Mouse (Mus musculus) small intestine, adult 2 months (tissue): ENCODE results near the gene Ralgps2. TPM values are rescaled to one million over a fixed set of nuclear protein-coding genes. Genes with fewer than 3 reads are reported as not detected.

Experiments used
- H3K27ac ChIP-seq: fragments of 200-500 bp; 2 replicates; pipeline ENCODE4 v1.5.1; 2012; ENCODE audit warnings: low read depth, low read length, control low read depth, inconsistent platforms; ENCODE audit not compliant: insufficient read depth
- H3K27me3 ChIP-seq: fragments of 200-500 bp; 2 replicates; pipeline ENCODE4 v1.6.1; 2012; ENCODE audit warnings: mild to moderate bottlenecking, moderate library complexity, low read length, inconsistent platforms; ENCODE audit not compliant: control insufficient read depth, insufficient read depth
- H3K36me3 ChIP-seq: fragments of 200-500 bp; 2 replicates; pipeline ENCODE4 v1.6.1; 2012; ENCODE audit warnings: mild to moderate bottlenecking, low read length, control low read depth, inconsistent platforms; ENCODE audit not compliant: control insufficient read depth, insufficient read depth
- H3K4me1 ChIP-seq: fragments of 200-500 bp; 2 replicates; pipeline ENCODE4 v1.6.1; 2012; ENCODE audit warnings: low read length, inconsistent platforms, mixed read lengths; ENCODE audit not compliant: control insufficient read depth, insufficient read depth, insufficient read length
- H3K4me3 ChIP-seq: fragments of 200-500 bp; 2 replicates; pipeline ENCODE4 v1.5.1; 2012; ENCODE audit warnings: low read depth, mild to moderate bottlenecking, control low read depth, inconsistent platforms, low read length, moderate library complexity
- CTCF ChIP-seq: fragments of 200-500 bp; IDR thresholded peaks from 2 replicates; pipeline ENCODE4 v1.5.1; 2012; ENCODE audit warnings: low read depth, mild to moderate bottlenecking, control low read depth, inconsistent platforms, low read length, moderate library complexity, mixed read lengths; ENCODE audit not compliant: insufficient replicate concordance, insufficient read length; ENCODE audit errors: extremely low read depth
- POLR2A ChIP-seq: fragments of 200-500 bp; IDR thresholded peaks from 2 replicates; pipeline ENCODE4 v1.6.1; 2012; ENCODE audit warnings: low read depth, mild to moderate bottlenecking, control low read depth, inconsistent platforms, low read length, moderate library complexity
- WGBS: fragments of 180-500 bp; shearing (Covaris S2); methylation state at CpG from one replicate; pipeline ENCODE4 v1.1.7; 2018; 5-methylcytosine and 5-hydroxymethylcytosine counted together
- polyA plus RNA-seq: library from polyadenylated mRNA; depleted of rRNA; stranded (reverse); fragments of >200 nt; gene quantifications from 2 replicates; pipeline ENCODE4 v1.2.3, GENCODE M21; 2012

Ralgps2 gene
- polyA plus RNA-seq, 1 experiment = 21.6 TPM

DNA sequence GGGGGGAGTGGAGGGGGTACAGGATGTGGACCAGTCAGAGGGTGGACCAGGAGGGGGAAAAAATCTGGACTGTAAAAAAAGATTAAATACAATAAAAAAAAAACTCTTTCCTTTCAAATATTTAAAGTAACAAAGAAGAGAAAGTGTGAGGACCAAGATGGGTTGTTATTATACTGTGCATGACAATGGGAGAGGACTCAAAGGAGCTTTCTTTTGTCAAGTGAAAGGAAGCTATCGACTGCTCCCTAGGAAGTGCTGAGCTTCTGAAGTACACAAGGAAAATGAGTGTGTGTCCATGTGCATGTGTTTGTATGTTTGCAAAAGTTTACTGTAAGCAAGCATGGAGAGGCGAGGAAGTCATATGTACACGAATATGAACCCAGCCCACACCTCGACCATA is 40.3 kb upstream of the Ralgps2 start:
- TF ChIP-seq POLR2A (no peak), CTCF (no peak)
- no peaks in the 10 kb centered on the region for H3K27me3 ChIP-seq
- no peak overlapping the region for H3K4me3 ChIP-seq
- no peak overlapping the region for H3K27ac ChIP-seq
- H3K4me1 ChIP-seq = peaks cover 21% of the 10 kb centered on the region
- WGBS = 81% methylated on average over 4 of the region's 4 CpGs
- no peaks in the 10 kb centered on the region for H3K36me3 ChIP-seq

DNA sequence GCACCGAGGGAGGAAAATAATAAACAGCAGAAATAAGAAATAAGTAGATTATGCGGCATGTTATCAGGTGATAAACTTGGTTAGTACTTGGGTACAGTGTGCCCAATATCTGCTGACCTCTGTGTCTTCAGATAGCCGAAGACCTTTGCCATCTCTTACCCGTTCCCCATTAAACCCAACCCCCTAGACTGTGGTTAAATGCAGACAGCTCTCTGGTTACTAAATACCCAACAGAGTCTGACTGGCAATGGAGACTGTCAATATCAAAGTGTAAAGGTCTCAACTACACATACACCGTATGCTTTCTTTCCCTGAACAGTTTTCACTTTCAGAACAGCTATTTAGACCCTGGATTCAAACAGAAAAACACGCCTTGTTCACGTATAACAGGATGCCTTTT is 39.2 kb upstream of the Ralgps2 start:
- 23% methylated on average over 7 of the region's 7 CpGs for WGBS
- no peak overlapping the region for H3K4me3 ChIP-seq
- H3K4me1 ChIP-seq = peaks cover 21% of the 10 kb centered on the region
- H3K36me3 ChIP-seq = no peaks in the 10 kb centered on the region
- TF ChIP-seq CTCF (no peak), POLR2A (no peak)
- no peaks in the 10 kb centered on the region for H3K27me3 ChIP-seq
- peak overlapping the region; percentile 81 for H3K27ac ChIP-seq

DNA sequence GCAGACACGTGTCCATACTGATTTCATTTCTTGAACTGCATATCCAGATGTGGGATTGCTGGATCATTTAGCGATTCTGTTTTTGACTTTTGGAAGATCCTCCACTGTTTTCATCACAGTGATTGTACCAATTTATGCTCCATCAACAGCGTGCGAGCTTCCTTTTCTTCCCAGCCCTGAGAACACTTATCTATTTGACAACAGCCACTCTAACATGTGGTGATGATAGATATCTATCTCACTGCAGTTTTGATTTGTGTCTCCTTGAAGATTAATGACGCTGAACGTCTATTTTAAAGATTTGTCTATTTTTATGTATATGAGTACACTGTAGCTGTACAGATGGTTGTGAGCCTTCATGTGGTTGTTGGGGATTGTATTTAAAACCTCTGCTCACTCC is 34.4 kb upstream of the Ralgps2 start:
- no peaks in the 10 kb centered on the region for H3K36me3 ChIP-seq
- WGBS = 81% methylated on average over 6 of the region's 6 CpGs
- no peak overlapping the region for H3K4me3 ChIP-seq
- no peak overlapping the region for H3K27ac ChIP-seq
- TF ChIP-seq CTCF (no peak), POLR2A (no peak)
- peaks cover 2% of the 10 kb centered on the region; the same call in 1 of the 2 replicates for H3K4me1 ChIP-seq
- H3K27me3 ChIP-seq = no peaks in the 10 kb centered on the region

DNA sequence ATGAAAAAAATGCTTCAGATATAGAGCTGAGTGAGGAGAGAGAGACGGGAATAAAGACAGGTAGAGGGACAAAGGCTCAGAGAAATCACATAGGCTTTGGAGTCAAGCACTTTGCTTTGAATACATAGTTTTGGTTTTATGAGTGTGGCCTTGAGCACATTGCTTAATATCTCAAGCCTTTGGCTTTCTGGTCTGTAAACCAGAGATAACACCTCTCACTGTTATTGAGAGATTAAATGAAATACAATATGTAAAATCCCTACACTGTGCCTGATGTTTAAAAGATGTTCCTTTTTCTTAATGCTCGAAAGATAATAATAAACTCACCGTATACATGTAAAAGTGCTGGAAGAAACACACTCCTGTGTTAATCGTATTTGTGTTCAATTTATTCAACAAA is 33.0 kb upstream of the Ralgps2 start:
- Histone ChIP-seq H3K27me3 (no peaks in the 10 kb centered on the region), H3K4me3 (no peak overlapping the region), H3K27ac (no peak overlapping the region), H3K4me1 (peaks cover 3% of the 10 kb centered on the region; the same call in 1 of the 2 replicates), H3K36me3 (no peaks in the 10 kb centered on the region)
- WGBS = 77% methylated on average over 4 of the region's 4 CpGs
- TF ChIP-seq POLR2A (no peak), CTCF (no peak)

DNA sequence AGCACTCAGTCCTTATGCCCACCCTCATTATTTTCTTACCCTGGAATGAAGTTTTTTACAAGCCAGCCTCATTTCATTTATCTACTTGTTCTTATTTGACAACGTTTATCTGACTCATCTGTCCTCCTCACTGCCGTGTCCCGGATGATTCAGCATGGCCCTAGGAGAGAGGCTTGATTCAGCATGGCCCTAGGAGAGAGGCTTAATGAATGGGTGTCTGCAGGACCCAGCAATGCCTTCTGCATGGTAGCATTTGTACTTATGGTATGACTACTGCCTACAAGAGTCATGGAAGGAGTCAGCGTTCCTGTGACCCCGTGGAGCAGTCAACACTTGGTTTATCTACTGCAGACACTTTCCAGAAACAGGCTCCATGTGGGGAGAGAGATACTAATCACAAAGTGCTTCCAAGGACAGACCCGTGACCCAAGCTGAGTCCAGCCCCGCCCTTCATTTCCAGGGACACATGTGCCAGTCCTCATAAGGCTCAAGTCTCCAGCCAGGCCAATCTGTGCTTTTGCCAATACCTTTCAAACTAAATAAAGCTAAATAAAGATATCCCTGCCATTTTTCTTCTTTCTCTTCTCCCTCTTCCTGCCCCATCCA is 31.9 kb upstream of the Ralgps2 start:
- Histone ChIP-seq H3K36me3 (no peaks in the 10 kb centered on the region), H3K27me3 (no peaks in the 10 kb centered on the region), H3K4me3 (no peak overlapping the region), H3K4me1 (peaks cover 3% of the 10 kb centered on the region; the same call in 1 of the 2 replicates), H3K27ac (no peak overlapping the region)
- TF ChIP-seq POLR2A (no peak), CTCF (no peak)
- WGBS = 64% methylated on average over 7 of the region's 7 CpGs

DNA sequence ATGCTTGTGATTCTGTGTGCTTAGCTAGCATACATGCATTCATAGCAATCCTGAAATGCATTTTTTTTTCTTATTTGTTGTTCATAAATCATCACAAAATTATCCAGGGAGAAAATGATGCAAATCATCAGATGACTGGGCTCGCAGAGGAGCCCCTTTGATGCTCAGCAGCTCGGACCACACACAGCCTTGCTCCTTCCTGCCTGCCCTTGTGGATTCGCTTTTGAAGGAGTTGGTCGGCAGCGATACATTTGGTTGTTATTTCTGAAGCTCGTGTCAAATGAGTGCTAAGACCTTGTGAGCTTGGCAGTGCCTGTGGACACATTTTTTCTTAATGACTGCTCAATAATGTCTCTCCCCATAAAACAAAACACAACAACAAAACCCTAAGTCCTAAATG is 31.2 kb upstream of the Ralgps2 start:
- H3K36me3 ChIP-seq = no peaks in the 10 kb centered on the region
- no peak overlapping the region for H3K27ac ChIP-seq
- no peak overlapping the region for H3K4me3 ChIP-seq
- H3K4me1 ChIP-seq = peaks cover 3% of the 10 kb centered on the region; the same call in 1 of the 2 replicates
- 84% methylated on average over 6 of the region's 6 CpGs for WGBS
- no peaks in the 10 kb centered on the region for H3K27me3 ChIP-seq
- no peak for TF ChIP-seq CTCF
- no peak for TF ChIP-seq POLR2A

DNA sequence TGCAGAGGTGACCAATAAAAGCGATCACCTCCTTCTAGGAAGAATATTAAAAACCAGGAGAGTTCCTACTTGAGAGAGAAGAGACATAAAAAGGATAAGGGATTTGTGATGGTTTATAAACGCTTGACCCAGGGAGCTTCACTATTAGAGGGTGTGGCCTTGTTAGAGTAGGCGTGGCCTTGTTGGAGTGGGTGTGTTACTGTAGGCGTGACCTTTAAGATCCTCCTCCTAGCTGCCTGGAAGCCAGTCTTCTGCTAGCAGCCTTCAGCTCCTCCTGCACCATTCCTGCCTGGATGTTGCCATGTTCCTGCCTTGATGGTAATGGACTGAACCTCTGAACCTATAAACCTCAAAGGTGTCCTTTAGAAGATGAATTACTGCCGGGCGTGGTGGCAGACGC is 28.7 kb upstream of the Ralgps2 start:
- TF ChIP-seq CTCF (no peak), POLR2A (no peak)
- no peak overlapping the region for H3K27ac ChIP-seq
- 53% methylated on average over 7 of the region's 7 CpGs for whole genome bisulfite sequencing
- no peaks in the 10 kb centered on the region for H3K36me3 ChIP-seq
- no peaks in the 10 kb centered on the region for H3K27me3 ChIP-seq
- H3K4me3 ChIP-seq = no peak overlapping the region
- peaks cover 3% of the 10 kb centered on the region; the same call in 1 of the 2 replicates for H3K4me1 ChIP-seq

DNA sequence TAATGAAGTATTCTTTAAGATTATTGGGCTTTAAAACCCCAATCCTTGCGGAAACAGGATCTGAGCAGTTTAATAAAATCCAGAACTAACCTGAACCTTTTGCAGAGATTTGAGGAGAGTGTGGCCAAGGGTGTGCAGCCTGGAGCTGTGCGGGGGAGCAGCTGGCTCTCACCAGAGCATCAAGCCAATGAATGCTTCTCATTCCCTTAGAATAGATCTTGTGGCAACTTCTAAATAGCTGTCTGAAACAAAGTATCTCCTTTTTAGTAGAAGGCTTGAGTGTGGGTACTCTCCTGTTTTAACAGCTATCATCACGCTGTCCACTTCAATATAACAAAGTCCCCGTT is 25.1 kb upstream of the Ralgps2 start:
- TF ChIP-seq POLR2A = no peak
- WGBS = 88% methylated on average over 4 of the region's 4 CpGs

More for the DNA sequence above, 25.1 kb upstream of the Ralgps2 start:
- H3K36me3 ChIP-seq = no peaks in the 10 kb centered on the region
- H3K4me1 ChIP-seq = peaks cover 2% of the 10 kb centered on the region; the same call in 1 of the 2 replicates
- no peaks in the 10 kb centered on the region for H3K27me3 ChIP-seq
- H3K27ac ChIP-seq = no peak overlapping the region
- no peak overlapping the region for H3K4me3 ChIP-seq
